Mouse (Mus musculus): ENCODE measurements around the gene Usp20.

Gene Usp20

DNA sequence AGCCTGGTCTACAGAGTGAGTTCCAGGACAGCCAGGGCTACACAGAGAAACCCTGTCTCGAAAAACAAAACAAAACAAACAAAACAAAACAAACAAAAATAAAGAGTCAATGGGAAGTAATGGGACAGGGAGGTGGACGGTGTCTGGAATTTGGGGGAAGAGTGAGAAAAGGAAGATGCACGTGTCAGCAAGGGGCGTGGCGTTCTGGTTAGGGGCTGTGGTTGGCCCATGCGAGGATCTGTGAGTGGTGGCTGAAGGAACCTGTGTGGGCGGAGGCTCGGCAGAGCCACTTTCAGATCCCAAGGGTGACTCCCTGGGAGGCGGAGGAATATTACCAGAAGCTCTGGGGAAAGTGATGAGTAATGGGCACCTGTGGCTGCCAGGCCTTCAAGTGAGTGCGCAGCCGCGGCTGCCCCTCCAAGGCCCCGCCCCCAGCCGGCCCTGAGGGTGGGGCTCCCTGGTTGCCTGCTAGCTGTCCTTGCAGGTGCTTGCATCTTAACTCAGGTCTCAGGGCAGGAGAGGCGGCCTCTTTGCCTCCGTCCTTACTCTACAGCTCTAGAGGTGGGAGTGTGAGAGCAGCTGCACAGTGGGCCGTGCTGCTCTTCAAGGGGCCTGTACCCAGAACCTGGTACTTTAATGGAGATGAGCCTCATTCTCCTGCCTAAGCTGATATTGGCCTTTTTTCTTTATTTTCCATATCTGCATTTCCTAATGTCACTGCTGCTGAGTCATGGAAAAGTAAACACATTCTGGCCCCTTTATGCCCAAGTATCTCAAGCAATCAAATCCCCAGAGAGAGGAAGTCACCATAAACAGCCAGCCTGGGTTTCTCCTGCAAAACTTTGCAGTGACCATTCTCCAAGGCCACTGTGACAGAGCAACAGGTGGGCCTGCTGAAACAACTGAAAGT, 3.3 kb downstream of the Usp20 start:
- DNase-seq (ENCODE audit: extremely low spot score, low read depth, low spot score) = no peak

DNA sequence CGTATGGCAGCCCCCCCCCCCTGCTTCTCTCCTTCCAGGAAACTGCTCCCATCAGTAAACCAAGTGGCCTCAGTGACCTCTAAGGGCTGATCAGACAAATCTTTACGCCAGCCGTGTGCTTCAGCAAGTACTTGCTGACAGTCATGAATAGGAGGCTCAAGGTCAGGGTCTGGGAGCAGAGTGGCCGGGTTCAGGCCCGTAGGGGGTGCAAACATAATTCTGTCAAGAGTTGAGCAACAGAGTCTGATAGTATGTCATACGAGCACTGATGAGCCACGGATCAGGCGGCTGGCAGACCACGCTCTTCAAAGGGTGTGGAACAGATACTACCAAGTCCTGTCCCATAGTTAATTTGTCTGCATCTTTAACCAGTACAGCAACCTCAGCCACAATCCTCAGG, 8.1 kb downstream of the Usp20 start:
- no peak for DNase-seq (ENCODE audit: extremely low spot score, low read depth, low spot score)

DNA sequence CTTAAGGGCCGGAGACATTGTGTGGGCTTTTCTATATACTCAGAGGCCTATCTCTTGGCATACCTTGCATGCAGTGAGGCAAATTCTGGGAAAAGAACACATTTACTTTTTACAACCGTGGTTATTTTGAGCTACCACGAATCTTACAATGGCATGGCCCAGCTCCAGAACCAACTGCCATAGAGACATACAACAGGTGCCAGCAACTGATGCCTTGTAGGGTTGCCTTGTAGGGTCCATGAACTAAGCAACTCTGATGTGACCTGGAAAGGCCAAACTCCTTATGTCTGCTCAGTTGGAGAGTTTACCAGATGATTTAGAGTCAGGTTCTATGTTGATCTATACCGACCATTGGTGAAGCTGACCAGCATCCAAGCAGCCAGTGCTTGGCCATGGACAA, 12.8 kb downstream of the Usp20 start:
- DNase-seq (ENCODE audit: extremely low spot score, low read depth, low spot score) = no peak

DNA sequence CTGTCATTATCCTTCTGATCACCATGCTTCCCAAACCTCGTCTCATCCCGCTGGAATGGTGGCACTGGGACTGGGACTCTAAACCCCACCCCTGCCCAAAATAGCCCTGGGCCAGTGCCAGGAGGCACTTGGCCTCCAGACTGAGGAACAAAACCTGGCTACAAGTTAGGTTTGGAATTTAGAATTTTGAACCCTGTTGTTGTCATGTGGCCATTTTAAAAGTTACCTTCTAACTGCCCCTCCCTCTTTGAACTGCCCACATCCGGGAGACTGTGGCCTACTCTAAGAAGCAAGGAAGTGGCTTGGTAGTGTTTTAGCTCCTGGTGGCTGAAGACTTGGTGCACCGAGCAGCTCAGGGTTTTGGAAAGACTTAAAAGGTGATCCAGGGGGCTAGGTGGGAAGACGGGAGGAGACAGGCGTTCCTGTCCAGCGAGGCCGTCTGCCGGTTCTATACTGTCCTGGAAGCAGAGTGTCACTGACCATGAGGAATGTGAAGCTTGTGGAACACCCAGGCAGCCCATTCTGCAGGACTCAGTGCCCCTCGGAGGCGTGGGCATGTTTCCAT, 13.4 kb downstream of the Usp20 start:
- no peak for DNase-seq (ENCODE audit: extremely low spot score, low read depth, low spot score)

DNA sequence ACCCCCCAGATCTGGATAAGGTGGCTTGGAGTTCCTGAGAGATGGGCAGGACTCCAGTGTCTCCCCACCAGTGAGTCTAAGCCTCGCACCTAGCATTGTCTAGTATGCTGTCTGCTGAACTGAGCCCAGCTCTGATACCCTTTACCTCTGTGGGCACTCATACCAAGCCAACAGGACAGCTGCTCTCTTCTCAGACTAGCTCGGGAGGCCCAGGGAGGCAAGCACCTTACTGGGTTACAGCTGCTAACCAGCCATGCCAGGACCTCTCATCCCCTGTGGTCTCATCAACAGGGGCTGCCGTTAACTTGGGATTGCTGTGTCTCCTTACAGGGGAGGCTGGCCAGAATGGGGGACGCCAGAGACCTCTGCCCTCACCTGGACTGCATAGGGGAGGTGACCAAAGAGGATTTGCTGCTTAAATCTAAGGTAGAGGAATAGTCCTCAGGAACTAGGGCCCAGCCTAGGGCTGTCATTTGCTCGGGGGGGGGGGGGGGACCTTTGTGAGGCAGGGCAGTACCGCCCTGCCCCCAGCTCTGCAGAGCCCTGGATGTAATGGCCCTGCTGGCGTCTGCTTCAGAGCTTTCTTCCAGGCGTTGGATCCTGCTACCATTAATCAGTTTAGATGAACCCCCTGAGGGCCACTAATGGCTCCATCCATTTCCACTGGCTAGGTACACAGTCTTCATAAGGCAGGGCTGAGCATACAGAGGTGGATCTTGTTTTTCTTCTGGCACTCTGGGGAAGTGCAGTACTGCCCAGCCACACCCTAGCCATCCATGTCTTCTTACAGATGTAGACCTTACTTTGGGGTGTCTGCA, 16.6 kb downstream of the Usp20 start:
- no peak for DNase-seq (ENCODE audit: extremely low spot score, low read depth, low spot score)

DNA sequence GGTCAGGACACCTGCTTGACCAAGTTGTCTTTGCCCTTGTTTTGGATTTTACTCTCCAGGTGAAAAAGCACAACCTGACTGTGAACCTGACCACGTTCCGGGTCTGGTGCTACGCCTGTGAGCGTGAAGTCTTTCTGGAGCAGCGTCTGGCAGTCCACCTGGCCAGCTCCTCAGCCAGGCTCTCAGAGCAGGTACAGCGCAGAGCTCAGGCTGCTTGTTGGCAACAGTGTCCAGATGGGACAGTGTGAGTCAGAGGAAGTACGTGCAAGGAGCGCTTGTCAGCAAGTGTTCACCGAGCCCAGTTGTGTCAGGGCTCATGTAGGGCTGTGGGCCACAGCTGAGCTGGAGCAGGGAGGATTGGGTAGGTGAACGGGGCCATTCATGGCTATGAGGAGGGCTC, 20.8 kb downstream of the Usp20 start:
- no peak for DNase-seq (ENCODE audit: extremely low spot score, low read depth, low spot score)

DNA sequence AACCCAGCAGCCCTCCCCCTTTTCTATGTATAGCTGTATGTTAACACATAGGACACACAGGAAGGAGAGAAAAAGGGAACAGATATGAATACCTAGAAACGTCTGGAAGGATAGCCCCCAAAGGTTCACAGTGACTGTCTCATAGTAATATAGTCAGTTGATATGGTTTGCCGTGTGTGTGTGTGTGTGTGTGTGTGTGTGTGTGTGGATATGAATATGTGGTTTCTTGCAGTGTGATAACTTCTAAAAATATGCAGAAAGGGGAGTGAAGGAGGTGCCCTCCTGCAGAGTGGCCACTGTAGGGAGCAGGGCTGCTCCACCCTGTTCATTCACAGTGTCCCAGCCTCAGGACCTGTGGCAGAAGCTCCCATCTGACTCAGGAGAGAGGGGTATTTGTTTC, 23.4 kb downstream of the Usp20 start:
- no peak for DNase-seq (ENCODE audit: extremely low spot score, low read depth, low spot score)

DNA sequence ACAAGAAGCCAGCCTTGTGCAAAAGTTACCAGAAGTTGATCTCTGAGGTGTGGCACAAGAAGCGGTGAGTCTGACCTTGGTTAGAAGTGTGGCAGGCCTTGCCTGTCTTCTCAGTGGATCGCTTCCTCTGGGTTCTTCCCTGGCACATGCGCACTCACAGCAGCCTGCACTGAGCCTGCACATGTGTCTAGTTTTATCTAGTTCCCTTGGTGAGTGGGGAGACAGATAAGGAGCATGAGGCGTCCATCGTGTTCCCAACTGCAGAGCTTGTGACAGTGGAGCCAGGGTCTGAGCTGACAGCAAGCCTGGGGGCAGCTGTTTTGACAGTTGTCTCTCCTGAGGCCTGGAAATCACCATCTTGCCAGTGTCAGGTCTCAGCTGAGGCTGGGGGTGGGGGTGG, 24.4 kb downstream of the Usp20 start:
- DNase-seq (ENCODE audit: extremely low spot score, low read depth, low spot score) = no peak

DNA sequence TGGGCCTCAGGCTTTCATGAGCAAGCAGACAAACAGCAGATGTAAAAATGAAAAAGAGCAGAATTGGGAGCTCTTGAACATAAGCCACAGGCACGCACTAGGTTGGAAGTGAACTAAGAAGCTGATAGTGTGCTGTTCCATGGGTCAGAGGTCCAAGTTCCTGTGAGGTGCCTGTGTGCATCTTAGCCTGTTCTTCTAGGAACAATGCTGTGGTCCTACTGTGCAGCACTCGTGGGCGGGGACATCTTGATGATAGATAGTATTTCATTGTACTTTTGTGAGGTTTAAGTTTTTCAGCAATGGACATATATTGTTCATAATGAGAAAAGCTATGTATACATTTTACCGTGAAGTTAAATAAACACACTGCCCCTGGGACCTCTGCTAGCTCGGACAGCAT, 25.1 kb downstream of the Usp20 start:
- DNase-seq (ENCODE audit: extremely low spot score, low read depth, low spot score) = no peak

DNA sequence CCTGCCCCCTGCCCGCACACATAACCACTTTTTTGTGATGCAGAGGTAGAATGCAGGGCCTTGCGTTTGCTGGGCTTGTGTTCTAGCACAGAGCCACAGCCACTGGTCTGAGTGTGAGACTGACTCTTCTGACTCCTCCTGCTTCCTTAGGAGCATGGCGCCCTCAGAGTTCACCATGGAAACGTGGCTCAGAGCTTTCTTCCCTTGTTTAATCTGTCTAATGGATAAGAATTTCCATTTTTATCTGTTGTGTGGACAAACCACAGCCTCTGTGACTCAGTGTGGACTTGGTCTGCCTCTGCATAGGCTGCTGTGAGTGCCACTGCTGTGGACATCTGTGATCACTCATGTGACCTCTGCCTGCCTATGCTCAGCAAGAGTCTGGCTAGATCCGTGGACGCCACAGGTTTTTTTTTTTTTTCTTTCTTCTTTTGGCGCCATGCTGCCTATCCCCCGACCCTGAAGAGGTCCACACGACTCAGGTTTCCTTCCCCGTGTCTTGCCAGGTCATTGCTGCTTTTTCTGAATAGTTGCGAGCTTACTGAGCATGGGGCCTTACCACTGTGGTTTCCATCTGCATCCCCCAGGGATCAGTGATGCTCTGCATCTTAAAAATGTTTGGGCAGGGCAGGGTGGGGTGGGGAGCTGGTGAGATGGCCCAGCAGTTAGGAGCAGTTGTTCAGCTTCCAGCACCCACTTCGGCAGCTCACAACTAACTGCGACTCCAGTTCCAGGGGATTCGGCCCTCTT, 31.5 kb downstream of the Usp20 start:
- no peak for DNase-seq (ENCODE audit: extremely low spot score, low read depth, low spot score)

DNA sequence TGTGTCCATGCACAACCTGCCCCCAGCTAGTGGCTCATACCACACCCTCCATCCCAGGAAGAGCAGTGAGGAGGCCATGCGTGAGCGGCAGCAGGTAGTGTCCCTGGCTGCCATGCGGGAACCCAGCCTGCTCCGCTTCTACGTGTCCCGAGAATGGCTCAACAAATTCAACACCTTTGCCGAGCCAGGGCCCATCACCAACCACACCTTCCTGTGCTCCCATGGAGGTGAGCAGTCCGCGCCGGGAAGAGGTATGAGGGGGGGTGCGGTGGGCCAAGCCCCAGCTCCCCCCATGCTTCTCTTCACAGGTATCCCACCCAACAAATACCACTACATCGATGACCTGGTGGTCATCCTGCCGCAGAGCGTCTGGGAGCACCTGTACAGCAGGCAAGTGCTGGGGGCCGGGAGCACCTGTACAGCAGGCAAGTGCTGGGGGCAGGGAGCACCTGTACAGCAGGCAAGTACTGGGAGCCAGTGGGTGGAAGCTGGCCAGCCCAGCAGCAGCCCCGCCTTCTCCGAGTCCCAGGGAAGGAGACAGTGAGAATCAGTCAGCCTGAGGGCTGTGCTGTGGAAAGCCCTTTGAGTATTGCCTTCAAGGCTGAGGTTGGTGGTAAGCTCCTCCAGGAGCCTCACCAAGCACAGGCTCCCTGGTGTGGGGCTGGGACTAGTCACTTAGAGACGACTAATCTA, 35.7 kb downstream of the Usp20 start:
- DNase-seq (ENCODE audit: extremely low spot score, low read depth, low spot score) = no peak

DNA sequence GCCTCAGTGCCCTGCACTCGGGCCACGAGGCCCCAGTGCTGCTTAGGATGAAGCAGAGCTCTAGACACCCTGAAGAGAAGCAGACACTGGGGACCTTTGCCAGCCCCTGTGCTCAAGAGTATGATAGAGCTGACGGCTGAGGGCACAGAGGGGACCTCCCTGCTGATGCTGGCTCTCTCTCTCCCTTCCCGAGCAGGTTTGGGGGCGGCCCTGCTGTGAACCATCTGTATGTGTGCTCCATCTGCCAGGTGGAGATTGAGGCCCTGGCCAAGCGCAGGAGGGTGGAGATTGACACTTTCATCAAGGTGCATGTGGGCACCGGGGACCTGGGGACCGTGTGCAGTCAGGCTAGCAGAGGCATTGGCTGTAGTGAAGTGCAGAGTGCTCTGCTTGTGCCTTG, 36.4 kb downstream of the Usp20 start:
- DNase-seq (ENCODE audit: extremely low spot score, low read depth, low spot score) = no peak

DNA sequence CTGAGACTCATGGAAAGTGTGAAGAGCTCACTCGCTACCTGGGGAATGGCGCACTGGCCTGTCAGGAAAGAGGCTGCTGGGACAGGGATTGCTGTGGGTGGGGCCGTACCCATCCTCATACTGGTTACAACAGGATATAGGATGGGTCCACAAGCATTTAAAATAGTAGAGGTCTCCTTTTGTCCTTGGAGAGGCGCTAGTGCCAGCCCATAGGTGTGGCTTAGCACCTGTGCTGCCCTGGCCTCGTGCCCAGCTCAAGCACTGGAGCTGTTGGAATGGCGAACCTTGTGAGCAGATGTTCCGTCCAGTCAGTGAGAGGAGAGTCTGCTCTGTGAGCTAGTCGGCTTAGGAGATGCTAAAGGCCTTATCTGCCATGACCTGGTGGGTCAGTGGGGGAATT, 36.9 kb downstream of the Usp20 start:
- no peak for DNase-seq (ENCODE audit: extremely low spot score, low read depth, low spot score)

DNA sequence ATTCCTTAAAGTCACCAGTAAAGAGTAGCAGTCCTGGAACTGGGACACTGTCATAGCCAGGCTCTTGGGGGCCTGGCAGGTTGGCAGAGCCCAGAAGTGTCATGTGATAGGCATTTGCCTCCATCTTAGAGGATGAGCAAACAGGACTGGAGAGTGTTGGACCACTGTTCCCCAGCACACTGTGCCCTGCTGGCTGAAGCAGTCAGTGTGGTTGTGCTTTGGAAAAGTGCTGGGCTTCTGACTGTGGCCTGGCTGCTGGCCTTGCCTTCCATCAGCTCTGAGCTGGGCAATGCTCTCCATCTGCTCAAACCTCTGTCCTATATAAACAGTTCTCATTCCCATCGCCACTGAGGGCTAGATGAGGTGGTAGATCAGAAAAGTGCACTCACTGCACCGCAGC, 38.1 kb downstream of the Usp20 start:
- no peak for DNase-seq (ENCODE audit: extremely low spot score, low read depth, low spot score)

DNA sequence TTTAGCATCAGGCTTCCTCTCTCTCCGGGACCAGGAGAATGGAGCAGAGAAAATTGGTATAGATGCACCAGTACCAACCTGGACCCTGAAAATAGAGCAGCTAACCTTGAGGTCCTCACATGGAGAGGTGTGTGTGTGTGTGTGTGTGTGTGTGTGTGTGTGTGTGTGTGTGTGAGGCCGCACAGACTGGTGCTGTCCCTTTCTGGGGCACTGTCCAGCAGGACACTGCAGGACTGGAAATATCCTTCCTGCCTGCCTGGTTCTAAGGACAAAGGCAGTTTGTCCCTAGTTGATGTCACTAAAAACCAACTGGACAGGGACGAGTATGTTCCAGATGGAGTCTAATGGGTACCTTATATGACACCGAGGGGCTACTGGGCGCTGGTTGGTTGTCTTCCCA, 41.9 kb downstream of the Usp20 start:
- DNase-seq (ENCODE audit: extremely low spot score, low read depth, low spot score) = no peak

DNA sequence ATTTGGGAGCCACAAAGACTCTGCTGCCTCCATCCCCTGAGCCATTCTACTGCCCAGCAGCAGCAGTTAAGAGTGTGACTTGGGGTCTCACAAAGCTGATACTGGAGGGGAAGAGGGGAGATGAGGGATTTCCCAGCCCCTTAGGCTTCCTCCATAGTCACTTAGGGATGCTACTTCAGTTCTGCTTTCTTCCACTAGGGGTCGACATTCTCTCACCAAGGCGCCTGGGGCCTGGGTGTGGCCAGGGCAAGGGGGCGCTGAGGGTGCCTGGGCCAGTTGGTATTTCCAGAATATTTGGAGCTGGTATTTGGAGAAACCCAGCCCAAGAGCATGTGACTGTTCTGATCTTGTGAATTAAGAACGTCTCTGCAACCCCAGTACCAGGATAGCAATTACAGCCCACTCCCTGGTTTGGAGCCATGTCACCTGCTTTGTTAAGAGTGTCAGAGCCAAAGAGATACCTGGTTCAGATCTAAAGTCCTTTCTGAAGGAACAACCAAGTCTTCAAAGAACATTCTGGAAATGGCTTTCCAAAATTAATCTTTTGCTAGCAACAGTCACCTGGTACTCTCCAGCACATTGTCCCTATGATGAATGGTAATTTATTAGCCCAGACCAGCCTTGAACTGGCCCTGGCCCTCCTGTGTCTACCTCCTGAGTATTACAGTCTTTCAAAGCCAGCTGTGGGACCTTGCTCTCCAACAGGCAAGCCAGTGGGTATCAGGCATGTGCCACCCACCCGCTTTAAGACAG, 42.7 kb downstream of the Usp20 start:
- peak; percentile 35 for DNase-seq (ENCODE audit: extremely low spot score, low read depth, low spot score)

DNA sequence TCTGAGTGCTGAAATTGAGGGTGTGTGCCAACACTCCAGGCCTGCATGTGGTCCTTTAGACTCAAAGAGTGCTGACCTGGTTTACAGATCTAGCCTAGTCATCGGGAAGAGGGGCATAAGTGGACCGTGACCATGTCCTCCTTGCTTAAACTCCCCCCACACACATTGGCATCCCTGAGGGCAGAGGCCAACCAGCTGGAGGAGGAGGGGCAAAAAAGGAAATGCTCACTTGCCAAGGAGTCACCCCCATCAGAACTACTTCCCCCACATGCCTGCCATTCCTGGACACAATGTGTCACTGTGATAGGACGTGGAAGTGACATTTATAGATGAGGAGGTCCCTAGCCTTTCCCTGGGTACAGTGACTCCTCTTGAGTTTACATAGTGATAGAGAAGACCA, 43.4 kb downstream of the Usp20 start:
- DNase-seq (ENCODE audit: extremely low spot score, low read depth, low spot score) = no peak

DNA sequence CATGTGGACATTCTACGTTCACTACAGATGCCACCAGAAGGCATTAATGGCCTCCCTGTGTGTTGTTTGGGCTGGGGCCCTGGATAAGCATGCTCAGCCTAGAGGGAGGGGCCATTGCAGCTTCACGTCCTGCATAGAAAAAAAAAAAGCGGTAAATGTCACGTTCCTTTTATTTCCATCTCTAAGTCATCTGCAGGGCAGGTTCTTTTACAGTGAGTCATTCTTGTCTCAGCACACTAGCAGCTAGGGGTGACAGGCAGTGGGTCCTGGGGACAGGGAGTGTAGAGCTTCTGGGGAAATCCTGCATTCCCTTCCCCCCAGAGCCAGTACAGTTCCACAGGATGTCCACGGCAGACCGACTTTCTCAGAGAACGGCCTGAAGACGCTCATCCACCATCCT, 44.6 kb downstream of the Usp20 start:
- DNase-seq (ENCODE audit: extremely low spot score, low read depth, low spot score) = no peak

DNA sequence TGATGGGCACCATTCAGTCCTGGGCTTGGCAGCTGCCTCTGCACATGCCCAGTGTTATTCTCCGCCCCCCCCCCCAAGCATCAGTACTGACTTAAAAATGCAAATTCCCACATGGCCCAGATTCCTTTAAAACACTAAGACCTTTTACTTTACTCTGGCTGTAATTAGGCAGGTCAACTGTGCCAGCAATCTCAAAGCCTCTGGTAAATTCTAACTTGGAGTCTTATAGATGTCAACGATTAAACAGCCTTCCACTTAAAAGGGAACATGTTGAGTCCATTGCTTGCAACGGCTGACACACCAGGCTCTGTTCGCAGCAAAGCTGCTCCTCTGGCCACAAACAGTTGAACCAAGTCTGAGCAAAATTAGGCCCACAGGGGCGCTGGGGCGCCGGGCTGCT, 49.9 kb downstream of the Usp20 start:
- no peak for DNase-seq (ENCODE audit: extremely low spot score, low read depth, low spot score)

DNA sequence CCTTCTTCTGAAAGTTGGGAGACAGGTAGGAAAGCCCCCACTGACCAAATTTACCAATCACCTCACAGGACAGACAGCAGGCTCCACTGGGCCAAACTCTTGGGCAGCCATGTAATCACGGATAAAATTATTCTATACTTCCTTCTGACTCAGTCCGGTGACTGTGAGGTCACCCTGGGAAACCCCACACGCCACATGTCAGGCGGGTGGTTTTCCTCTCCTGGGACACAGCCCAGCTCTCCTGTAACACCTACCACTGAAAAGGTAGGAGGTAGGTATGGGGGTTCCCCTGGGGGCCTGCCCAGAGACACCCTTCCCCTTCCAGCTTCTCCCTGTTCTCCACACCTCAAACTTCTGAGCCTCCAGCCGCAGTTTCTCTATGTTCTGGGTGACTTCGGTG, 54.7 kb downstream of the Usp20 start:
- no peak for DNase-seq (ENCODE audit: extremely low spot score, low read depth, low spot score)

Data from hindlimb bud, embryonic 11.5 days (tissue).